ENCODE assay signal across 15 mouse cellular contexts in genomic region chr2:6391261-6391660, GRCm38 (mm10).
"Had no signal": no experiment of that assay in that cellular context is flagged by ENCODE, and none has a peak within 500 bp of the region (broad histone marks: within the 10 kb centered on the region; RNA-seq: fewer than 3 reads in every experiment).

No protein-coding gene starts in this region.

- H3K4me3 ChIP-seq: limb, embryonic 15.5 days; liver, embryonic 12.5 days; midbrain, embryonic 10.5 days; myocyte; neural tube, embryonic 12.5 days had no signal

- H3K9ac ChIP-seq: limb, embryonic 15.5 days; liver, embryonic 12.5 days; lung, embryonic 14.5 days; neural tube, embryonic 12.5 days had no signal

- H3K9me3 ChIP-seq: limb, embryonic 15.5 days; liver, embryonic 12.5 days; midbrain, embryonic 10.5 days; neural tube, embryonic 12.5 days had no signal

- H3K27me3 ChIP-seq: limb, embryonic 15.5 days; liver, embryonic 12.5 days; neural tube, embryonic 12.5 days had no signal

- H3K27ac ChIP-seq: limb, embryonic 15.5 days; liver, embryonic 12.5 days; midbrain, embryonic 10.5 days; neural tube, embryonic 12.5 days had no signal

- H3K36me3 ChIP-seq: neural tube, embryonic 12.5 days had no signal

- ATAC-seq: intestine, embryonic 16.5 days had no signal

- H3K4me2 ChIP-seq: limb, embryonic 15.5 days; liver, embryonic 12.5 days; lung, embryonic 14.5 days; neural tube, embryonic 12.5 days had no signal

- H3K4me1 ChIP-seq: limb, embryonic 15.5 days; neural tube, embryonic 12.5 days had no signal

- DNase-seq: kidney, adult 2 months; kidney, postnatal 25 days; layer of hippocampus, adult 9-11 months; layer of hippocampus, postnatal 36 days; lung, embryonic 14.5 days; lung, postnatal 4 days; midbrain, embryonic 14.5 days; retina, postnatal 1 day; right cerebral cortex, postnatal 4 days had no signal
